Mouse (Mus musculus): ENCODE results near the gene Ccdc51.
A peak's percentile ranks its signal among the peaks of the same experiment; 100 is the strongest.

Ccdc51 gene

DNA sequence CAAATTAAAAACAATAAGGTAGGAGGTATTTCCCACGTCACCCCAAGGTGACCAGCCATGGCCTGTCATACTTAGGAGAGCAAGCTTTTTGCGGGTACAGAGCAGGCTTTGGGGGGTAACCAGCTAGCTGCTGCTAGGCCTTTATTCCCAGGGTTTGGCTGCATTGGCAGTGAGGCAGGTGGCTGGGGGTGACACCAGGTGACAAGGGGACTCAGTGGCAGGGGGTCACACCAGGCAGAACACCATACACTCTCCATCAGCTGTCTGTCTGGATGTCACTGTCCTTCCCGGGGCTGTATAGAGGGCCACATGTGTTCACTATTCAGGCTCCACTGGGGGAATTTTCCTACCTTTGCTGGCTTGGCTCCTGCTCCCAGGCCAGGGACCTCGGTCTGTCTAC is 25.4 kb upstream of the Ccdc51 start:
- DNase-seq (ENCODE audit: low spot score in 2 of 2), result peak in 1 of 2 experiments; percentile 7

DNA sequence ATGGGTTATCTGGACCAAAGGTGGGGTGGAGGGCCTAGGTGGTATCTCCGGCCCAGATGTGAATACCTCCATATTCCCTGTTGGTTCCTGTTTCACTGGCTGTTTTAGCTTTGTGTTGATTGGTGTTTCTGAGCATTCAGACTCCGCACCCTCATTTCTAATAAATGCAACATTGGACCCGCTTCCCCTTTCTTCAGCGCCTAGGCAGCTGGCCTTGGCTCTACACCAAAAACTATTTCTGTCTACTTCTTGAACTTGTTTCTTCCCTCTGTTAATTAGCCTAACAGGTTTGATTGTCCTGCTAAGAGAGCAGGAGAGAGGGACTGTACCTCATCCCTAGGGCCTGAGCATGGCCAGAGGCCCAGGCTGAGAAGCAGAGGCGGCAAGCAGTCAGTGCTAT is 24.8 kb upstream of the Ccdc51 start:
- DNase-seq (ENCODE audit: low spot score in 2 of 2), result peak in 1 of 2 experiments; percentile 8

DNA sequence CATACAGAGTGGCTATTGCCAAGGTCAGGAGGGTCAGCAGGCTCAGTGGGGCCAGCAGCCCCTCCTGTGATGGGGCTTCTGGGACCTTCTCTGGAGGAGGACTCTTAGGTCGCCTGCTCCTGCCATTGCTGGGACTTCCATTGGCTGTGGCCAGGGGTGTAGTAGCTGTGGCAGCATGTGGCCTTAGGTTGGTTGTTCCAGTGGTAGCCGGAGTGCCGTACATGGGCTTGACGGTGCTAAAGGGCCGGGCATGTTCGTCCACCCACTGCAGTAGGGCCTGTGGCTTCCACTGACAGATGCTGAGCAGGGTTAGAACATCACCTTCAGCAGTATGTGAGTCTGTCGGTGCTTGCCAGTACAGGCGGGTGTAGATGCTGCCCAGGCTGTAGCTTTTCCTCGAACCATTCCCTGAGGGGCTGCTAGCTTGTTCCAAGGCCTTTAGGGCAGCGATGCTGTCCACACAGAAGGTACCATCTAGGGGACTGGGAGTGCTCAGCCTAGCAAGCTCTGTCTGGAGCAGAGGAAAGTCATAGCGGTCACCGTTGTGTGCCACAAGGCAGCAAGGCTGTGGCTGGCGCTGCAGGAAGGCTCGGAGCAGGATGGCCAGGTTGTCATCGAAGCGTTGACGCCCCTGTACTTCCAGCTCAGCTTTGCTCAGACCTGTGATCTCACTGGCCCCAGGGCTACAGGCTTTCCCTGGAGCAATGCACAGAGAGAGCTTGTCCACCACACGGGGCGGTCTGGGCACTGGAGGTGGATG is 24.1 kb upstream of the Ccdc51 start:
- no peak for DNase-seq (ENCODE audit: low spot score in 2 of 2)

DNA sequence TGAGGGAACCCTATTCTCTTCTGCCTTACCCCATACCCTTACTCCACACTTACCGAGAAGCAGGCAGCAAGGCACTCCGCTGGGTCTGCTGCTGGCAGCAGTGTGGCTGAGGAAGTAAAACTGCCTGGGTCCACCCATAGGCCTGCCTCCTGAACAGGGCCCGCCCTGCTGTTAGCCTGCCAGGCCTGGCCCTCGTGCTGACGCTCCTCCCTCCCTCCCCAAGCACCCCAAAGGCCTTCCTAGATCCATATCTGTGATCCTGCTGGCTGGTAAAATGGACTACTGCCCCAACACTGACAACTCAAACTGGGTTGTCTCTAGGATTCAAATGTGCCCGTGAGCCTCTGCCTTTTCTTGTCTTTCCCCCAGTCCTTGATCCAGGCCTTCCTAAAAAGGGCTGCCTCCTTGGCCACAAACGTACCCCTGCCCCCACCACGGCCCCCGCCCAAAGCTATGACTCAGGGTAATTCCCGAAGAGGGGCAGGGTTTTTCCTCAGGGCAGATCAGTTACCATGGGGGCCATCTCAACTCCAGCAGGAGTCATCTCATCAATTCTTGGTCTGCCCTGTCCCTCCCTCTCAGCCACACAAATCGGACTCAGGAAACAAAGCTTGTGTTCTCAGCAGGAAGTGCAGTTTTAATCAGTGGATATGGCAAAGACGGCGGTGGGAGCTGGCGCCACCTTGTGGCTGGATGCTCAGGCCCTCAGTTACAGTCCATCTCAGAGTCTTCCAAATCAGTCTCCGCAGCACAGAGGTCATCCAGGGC is 23.0 kb upstream of the Ccdc51 start, which contains the start of gene Trex1:
Gene Trex1 (minus strand): TSS at position 599 of the 768 bp plus-strand sequence.
- DNase-seq (ENCODE audit: low spot score in 2 of 2), result peak; percentile 79 to 84

DNA sequence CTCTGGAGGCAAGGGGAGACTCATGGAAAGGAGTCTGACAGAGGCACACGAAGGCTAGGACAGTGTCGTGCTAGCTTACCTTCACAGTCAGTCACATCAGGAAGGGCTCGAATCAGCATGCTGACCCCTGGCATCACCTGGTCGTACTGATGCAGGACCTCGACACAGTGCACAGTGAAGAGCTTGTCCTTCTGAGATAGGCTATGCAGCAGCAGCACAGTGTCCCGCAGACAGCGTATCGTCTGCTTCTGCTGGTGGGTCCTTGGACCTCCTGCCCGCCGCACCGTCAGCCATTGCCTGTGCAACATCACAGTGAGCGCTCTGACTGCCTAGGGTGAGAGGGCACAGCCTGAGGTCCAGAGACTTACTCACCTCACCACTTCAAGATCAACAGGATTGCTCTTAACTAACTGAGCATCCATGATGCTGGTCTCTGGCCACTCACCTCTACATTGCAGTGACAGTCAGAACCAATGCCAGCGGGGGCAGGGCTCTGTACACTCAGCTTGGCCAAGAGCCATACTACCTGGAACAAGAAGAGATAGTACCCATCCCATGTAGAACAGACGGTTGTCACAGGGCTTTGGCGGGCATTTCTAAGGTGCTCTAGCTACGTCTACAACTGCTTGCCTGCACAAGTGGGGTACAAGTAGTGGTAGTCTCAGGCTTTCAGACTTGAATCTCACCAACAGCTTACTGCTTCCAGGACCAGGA is 22.0 kb upstream of the Ccdc51 start:
- DNase-seq (ENCODE audit: low spot score in 2 of 2), result peak in 1 of 2 experiments; percentile 13

DNA sequence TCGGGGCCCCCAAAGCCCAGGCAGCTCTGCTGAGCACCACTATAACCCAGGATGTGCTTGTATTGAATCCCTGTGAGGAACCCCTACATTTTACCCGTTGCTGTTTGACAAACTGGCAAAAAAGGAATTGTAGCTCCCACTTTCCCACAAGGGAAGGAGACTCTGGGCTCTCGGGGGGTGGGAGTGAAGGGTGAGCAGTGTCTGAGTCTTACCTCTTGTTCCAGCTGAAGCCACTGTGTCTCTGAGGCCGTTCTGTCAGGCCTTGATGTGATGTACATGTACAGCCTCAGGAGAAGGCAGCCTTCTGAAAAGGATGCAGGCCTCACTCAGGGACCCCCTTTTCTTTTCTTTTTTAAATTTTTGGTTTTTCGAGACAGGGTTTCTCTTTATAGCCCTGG is 21.4 kb upstream of the Ccdc51 start:
- DNase-seq (ENCODE audit: low spot score in 2 of 2), result peak in 1 of 2 experiments; percentile 2

DNA sequence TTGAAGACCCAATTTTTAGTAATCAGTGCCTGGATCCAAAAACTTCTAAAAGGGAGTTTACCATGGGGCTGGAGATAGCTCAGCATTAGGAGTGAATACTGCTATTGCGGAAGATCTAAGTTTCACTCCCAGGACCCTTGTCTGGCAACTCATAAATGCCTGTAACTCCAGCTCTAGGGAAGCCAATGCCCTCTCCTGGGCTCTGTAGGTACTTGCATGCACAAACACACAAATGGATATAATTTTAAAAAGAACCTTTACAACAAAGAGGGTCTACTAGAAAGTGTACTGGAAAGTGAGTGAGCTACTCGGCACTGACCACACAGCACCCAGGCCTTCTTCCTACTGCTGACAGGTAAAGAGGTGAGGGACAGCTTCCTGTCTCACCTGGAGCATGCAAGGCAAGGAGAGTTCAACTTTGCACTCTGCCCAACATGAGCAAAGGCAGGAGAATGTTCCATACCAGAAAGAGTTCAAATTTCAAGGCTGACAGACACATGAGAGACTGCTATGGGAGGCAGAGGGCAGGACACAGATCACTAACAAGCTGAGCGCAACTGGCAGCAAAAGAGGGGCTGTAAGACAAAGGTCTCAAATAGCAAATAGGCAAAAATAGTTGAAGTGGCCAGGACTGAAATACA is 14.1 kb upstream of the Ccdc51 start:
- no peak for DNase-seq (ENCODE audit: low spot score in 2 of 2)

DNA sequence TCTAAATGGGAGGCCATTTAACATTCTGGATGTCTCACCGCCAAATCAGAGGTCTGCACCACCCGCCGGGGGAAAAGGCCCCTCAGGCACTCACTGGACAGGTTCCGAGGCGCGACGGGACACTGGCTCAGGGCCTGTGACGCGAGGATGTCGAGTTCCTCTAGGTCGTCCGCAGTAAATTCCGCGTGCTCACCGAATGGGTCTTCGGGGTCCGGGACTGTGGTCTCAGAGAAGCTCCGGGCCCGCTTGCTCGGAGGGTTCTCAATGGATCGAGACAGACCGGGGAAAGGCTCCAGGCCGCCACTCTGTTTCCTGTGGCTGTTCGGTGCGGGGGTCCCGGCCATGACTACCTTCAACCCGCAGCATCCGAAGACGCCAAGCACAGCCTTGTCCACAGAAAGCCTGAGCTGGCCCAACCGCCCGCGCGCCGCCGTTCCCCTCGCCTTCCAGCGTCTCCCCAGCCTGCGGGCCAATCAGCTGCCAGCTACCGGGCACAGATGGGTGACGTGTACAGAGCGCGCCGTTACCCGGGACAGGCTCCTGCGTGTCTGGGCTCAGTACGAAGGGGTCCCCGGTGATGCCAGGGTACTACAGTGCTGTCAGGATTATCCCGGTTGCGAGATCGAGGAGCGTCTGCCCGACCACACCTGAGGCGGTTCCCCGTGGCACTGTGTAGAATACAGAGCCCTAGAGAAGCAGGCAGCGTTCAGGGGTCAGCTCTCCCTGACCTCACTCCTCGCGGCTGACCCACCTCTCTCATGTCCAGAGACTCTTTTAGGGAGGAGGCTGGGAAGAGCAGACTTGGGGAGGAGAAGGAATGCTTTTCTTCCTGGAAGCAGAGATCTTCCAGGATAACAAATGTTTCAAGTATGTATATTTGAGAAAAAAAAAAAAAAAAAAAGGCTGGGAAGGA is 8.4 kb upstream of the Ccdc51 start, which contains the start of gene Atrip:
Gene Atrip (minus strand): TSS at position 464 of the 913 bp plus-strand sequence.
- peak; percentile 87 to 93 for DNase-seq (ENCODE audit: low spot score in 2 of 2)

DNA sequence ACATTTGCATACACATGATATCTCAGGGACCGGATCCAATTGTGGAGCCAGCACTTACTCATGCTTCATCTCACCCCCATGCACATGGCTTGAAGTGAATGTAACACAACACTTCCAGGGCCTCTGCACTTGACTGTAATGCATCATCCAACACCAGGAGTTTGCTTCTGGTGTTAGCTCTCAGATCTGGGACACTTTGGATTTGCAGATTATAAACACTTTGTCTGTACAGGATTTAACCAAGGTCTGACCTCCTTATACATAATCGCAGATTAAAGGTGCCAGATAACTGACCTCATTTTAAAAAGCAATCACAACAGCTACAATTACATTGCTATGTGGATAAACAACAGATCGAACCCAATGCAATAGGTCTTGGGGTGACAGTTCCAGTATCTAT is 1.8 kb upstream of the Ccdc51 start:
- no peak for DNase-seq (ENCODE audit: low spot score in 2 of 2)

DNA sequence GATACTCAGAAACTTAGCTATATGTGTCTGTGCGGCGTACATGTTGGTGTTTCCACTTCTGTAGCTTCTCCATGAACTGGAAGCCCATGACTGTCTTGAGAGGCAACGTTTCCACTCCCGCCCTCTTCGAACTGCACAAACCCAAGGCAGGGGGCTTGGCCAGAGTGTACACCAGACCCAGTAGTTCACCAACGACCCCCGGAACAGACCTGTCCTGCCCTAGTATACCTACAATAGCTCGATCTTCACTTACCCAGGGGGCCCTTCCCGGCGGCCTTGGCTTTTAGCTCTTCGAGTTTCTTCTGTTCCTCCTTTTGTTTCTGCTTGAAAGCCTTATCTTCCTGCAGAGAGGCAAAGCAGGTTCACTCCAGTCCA is 557 bp upstream of the Ccdc51 start:
- no peak for DNase-seq (ENCODE audit: low spot score in 2 of 2)

DNA sequence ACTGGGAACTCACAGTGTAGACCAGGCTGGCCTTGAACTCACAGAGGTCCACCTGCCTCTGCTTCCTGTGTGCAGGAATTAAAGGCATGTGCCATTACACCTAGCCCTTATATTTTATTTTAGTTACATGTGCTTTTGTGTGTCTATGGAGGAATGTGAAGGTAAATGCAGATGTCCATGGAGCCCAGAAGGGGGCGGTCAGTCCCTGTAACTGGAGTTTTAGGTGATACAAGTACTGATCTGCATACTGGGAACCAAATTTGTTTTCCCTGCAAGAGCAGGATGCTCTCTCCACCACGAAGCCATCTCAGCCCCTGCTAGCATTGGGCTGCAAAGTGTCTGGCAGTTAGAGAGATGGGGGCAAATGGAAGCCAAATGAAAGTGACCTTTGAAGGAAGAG is 2.6 kb downstream of the Ccdc51 start:
- DNase-seq (ENCODE audit: low spot score in 2 of 2), result no peak

DNA sequence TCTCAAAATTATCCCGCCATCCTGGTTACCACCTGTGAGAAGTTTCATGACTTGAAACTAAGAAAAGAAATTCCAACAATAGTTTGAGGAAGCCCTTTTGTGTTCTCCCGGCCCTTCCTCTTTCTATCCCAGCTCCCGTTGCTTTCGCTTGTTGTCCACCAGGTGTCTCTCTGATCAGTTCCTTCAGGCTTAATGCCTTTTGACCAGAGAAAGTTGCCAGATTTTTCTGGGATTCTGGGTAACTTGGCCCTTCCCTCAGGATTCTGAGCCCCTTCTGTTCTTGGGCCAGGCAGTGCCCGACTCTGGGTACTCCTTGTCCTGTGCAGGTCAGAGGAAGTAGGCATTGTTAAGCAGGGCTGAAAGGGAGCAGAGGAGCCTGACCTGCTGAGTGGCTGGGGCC is 5.7 kb downstream of the Ccdc51 start:
- no peak for DNase-seq (ENCODE audit: low spot score in 2 of 2)

DNA sequence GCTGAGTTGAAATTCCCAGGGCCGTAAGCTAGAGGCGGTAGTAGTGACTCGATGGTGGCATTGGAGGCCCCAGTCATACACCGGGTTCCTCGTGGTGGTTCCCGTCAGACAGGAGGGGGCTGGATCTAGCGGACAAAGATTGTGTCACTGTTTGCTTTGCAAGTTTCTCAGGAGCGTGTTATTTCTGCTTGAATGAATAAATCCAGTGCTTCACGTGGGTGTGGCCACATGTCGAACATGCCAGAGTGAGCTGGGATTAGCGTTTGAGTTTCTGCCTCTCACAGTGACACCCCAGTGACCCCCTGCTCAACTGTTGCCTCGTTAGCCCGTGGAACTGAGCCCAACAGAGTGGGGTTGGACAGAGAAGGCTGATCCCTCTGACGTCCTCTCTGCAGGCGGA is 8.2 kb downstream of the Ccdc51 start:
- DNase-seq (ENCODE audit: low spot score in 2 of 2), result no peak

DNA sequence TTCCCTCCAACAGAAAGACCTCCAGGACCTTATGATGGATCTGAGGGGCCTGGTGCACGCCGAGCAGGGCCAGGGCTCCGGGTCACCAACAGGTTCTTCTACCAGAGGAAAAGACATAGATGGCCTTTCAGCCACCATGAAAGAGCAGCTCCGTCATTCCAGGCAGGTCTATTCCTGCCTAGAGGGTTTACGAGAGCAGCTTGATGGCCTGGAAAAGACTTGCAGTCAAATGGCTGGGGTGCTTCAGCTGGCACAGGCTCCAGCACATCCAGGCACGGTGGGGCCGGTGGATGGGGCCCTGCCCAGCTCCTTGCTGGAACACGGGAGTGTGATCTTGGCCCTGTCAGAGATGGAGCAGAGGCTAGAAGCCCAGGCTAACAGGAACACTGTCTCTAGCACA is 9.5 kb downstream of the Ccdc51 start:
- no peak for DNase-seq (ENCODE audit: low spot score in 2 of 2)

DNA sequence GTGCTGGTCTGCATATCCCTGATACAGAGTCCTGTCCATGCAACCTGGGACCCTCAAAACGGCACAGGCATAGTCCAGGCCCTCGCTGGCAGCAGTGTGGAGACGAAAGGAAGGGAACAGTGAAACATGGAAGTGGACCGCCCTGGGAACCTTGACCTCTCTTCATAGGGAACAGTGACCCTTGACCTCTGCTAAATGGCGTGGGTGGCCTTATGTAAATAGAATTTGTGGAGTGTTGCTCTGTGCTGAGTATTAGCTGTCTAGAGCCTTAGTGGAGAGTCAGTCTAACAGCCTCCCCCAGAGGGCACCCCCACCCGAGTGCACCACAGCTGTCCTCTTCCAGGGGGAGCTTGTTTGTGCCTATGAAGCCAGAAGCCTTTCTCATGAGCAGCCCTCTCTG is 10.5 kb downstream of the Ccdc51 start:
- DNase-seq (ENCODE audit: low spot score in 2 of 2), result no peak

DNA sequence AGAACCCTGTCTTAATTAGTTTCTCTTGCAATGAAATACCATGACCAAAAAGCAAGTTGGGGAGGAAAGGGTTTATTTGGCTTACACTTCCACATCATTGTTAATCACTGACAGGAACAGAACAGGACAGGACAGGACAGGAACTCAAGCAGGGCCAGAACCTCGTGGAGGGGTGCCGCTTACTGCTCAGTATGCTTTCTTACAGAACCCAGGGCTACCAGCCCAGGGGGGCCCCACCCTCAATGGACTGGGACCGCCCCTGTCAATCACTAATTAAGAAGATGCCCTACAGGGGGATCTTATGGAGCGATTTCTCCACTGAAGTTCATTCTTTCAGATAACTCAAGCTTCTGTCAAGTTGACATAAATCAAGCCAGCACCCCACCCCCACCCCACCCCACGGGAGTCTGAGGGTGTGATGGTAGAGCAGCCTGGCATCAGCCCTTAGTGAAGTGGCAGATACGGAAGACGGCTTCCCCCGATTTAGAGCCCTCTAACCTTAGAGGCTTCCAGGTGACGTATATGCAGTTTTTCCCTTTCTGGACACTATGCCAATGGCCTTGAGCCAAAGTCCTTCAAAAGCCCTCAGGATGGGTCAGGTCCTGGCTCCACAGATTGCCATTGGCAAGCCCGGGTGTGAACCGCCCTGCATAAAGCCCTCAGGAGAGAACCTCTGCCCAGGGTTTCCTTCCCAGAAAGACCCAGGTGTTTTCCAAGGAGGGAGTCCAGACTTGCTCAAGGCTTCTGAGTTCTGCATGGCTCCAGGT is 11.7 kb downstream of the Ccdc51 start:
- DNase-seq (ENCODE audit: low spot score in 2 of 2), result no peak

DNA sequence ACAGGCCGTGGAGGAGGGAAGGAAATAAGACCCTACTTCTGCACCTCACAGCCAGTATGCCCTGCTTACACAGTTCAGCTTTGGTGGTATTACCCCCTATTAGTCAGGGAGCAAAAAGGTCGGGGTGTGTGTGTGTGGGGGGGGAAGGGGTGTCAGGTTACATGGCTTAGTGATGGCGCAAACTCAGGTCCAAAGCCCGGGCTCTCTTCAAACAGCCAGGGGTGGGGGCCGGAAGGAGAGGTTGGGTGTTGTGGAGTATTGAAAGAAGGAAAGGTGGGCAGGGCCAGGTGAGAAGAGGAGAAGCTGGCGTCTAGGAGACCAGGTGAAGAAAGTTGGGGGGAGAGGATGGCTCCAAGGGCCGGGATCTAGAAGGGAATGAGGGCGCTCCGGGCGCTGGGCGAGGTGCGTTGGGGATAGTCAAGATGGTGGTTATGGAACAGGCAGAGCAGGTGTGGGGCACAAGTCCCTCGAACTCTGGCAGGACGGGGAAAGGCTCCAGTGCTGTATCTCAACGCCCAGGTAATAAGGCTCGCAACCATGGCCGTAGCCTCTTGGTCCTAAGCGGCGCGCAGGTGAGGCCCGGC is 12.4 kb downstream of the Ccdc51 start:
- no peak for DNase-seq (ENCODE audit: low spot score in 2 of 2)

DNA sequence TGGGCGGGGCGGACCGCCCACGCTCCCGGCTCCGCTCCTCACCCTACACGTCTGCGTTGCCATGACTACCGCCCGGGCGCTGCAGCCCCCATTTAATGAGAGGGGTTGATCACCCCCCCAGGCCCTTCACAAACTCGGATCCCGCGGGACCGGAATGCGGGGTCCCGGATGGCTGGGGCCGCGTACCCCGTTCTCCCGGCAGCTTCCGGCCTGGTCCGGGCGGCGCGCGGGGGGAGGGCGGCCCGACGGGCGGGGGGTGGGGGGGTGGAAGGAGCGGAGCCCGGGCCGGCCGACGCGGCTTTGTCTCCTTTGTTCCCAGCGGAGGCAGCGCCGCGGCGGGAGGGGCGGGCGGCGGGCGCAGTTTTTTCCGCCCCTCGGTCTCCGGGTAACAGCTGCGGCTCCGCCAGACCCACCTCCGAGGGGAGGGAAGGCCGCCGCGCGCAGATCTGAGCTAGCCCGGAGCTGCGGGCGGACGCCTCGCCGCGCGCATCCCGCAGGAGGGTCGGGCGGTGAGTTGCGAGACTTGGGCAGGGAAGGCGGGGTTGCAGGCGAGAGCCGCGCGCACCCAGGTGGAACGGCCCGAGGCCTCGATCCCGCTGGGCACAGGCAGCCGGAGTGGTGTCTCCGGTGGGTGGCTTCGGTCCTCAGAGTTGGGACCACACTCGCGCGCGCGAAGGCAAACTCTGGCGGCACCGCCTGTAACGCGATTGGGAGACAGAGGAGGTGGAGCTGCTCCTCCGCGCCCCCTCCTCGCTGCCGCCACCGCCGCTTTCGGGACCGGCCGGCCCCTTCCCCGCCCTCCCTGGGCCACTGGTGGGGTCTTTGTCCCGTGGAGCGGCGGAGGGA is 13.1 kb downstream of the Ccdc51 start, which contains the start of gene Plxnb1:
Gene Plxnb1 (plus strand): TSS at position 253 of the 846 bp plus-strand sequence.
- DNase-seq (ENCODE audit: low spot score in 2 of 2), result peak; percentile 63 to 64

DNA sequence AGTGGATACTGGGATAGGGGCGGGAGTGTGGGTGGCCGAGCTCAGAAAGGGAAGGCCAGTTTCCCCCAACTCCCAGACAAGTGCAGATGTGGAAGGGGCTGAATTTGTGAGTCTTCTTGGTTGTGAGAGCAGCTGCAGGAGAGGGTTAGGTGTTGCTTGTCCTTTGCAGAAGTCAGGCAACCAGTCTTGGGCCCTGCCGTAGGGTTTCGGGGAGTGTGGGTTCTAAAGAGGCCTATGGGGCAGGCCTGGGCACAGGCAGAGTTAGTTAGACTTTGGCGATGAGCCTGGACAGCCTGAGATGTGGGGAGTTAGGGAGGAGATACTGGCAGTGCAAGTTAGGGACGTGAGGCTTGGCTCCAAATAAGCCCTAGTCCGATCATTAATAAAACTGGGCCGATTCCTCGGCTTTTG is 14.0 kb downstream of the Ccdc51 start:
- DNase-seq (ENCODE audit: low spot score in 2 of 2), result no peak

Measured in frontal cortex, postnatal 14 days (tissue).